22 mouse cellular contexts compared by ENCODE assay signal in the genomic region with DNA sequence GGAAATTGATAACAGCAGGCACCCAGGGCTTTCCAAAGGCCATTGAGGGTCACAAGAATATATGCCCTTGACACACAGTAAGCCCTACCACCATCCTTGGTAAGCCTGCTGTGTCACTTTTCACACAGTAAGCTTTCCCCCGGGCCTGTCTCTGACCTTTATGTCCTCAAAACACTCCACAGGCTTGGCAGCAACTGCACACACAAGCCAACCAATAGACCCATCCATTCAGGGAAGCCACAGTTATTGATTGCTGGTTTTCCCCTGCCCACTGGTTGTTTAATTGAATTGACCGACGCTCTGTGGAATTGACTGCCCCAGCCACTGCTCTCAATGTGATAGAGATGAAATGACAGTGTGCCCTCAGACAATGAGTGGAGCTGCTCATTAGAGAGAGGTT. TPM values are rescaled to one million over a fixed set of nuclear protein-coding genes. Genes with fewer than 3 reads are reported as not detected.
"Had no signal": no experiment of that assay in that cellular context is flagged by ENCODE, and none has a peak within 500 bp of the region (broad histone marks: within the 10 kb centered on the region; RNA-seq: fewer than 3 reads in every experiment).

No protein-coding gene starts in this region.

- H3K9me3 ChIP-seq: lung, embryonic 15.5 days; midbrain, embryonic 13.5 days; midbrain, embryonic 15.5 days; neural tube, embryonic 12.5 days; stomach, embryonic 15.5 days had no signal

- ATAC-seq: lung, postnatal 0 days; midbrain, embryonic 13.5 days; midbrain, embryonic 15.5 days had no signal

- H3K4me3 ChIP-seq: lung, embryonic 15.5 days; megakaryocyte, embryonic 14.5 days; midbrain, embryonic 13.5 days; midbrain, embryonic 15.5 days; neural tube, embryonic 12.5 days; stomach, embryonic 15.5 days had no signal

- H3K36me3 ChIP-seq: lung, embryonic 15.5 days; midbrain, embryonic 13.5 days; midbrain, embryonic 15.5 days; neural tube, embryonic 12.5 days; stomach, embryonic 15.5 days had no signal

- H3K4me2 ChIP-seq: lung, embryonic 15.5 days; midbrain, embryonic 11.5 days; midbrain, embryonic 13.5 days; midbrain, embryonic 15.5 days; neural tube, embryonic 12.5 days; stomach, embryonic 15.5 days had no signal

- H3K9ac ChIP-seq: liver, embryonic 14.5 days; lung, embryonic 15.5 days; midbrain, embryonic 13.5 days; midbrain, embryonic 15.5 days; neural tube, embryonic 12.5 days; stomach, embryonic 15.5 days had no signal

- DNase-seq: lung, adult 2 months; lung, postnatal 14 days; lung, postnatal 36 days; right cerebral cortex, postnatal 14 days; thymus, postnatal 14 days; thymus, postnatal 36 days had no signal

- H3K27ac ChIP-seq: liver, embryonic 14.5 days; lung, embryonic 15.5 days; macrophage; midbrain, embryonic 13.5 days; midbrain, embryonic 15.5 days; neural tube, embryonic 12.5 days; stomach, embryonic 15.5 days; stomach, postnatal 0 days had no signal

- H3K4me1 ChIP-seq: lung, embryonic 15.5 days; megakaryocyte, embryonic 14.5 days; midbrain, embryonic 13.5 days; midbrain, embryonic 15.5 days; neural tube, embryonic 12.5 days; stomach, embryonic 15.5 days had no signal

- H3K27me3 ChIP-seq: lung, embryonic 15.5 days; megakaryocyte, embryonic 14.5 days; midbrain, embryonic 13.5 days; midbrain, embryonic 15.5 days; neural tube, embryonic 12.5 days; stomach, embryonic 15.5 days had no signal

RNA-seq across cellular contexts. Expression of gene Fam124a, which starts 49.3 kb away (rescaled TPM):
- total RNA-seq: megakaryocyte progenitor cell, adult 5-6 weeks; monocyte, adult 5-6 weeks; neutrophil, adult 5-6 weeks had no signal

RNA-seq across cellular contexts. Expression of gene Gucy1b2, which starts 50.2 kb away (rescaled TPM):
- total RNA-seq: megakaryocyte progenitor cell, adult 5-6 weeks; monocyte, adult 5-6 weeks; neutrophil, adult 5-6 weeks had no signal
- polyA plus RNA-seq: liver, embryonic 14.5 days; liver, embryonic 16.5 days; lung, adult 2 months; macrophage; spleen, adult 2 months; stomach, postnatal 0 days had no signal
